Mouse (Mus musculus) spleen, adult 2 months (tissue): ENCODE results near the gene Atp6v0c. TPM values are rescaled to one million over a fixed set of nuclear protein-coding genes. Genes with fewer than 3 reads are reported as not detected.

Experiments used
- DNase-seq, 2 experiments: peaks; one replicate each; pipeline versions ENCODE4 v3.0.0 to v3.0.0-alpha.2; 2012 to 2021; ENCODE audit warnings: low spot score in 2 of 2, low read depth in 1 of 2
- H3K27ac ChIP-seq: fragments of 200-500 bp; 2 replicates; pipeline ENCODE4 v1.5.1; 2012; ENCODE audit warnings: low read length, inconsistent platforms; ENCODE audit not compliant: insufficient read depth
- H3K27me3 ChIP-seq: fragments of 200-500 bp; 2 replicates; pipeline ENCODE4 v1.6.1; 2012; ENCODE audit warnings: mild to moderate bottlenecking, moderate library complexity, low read length, inconsistent platforms; ENCODE audit not compliant: control insufficient read depth, insufficient read depth
- H3K36me3 ChIP-seq: fragments of 200-500 bp; 2 replicates; pipeline ENCODE4 v1.6.1; 2012; ENCODE audit warnings: mild to moderate bottlenecking, low read length, inconsistent platforms; ENCODE audit not compliant: control insufficient read depth, insufficient read depth
- H3K4me1 ChIP-seq: fragments of 200-500 bp; 2 replicates; pipeline ENCODE4 v1.6.1; 2011; ENCODE audit warnings: inconsistent platforms; ENCODE audit not compliant: control insufficient read depth, insufficient read depth, insufficient read length
- H3K4me3 ChIP-seq: fragments of 200-500 bp; 2 replicates; pipeline ENCODE4 v1.5.1; 2011; ENCODE audit warnings: mild to moderate bottlenecking, inconsistent platforms; ENCODE audit not compliant: insufficient read depth, insufficient read length; ENCODE audit errors: extremely low read depth
- CTCF ChIP-seq: fragments of 200-500 bp; IDR thresholded peaks from 2 replicates; pipeline ENCODE4 v1.5.1; 2011; ENCODE audit warnings: mild to moderate bottlenecking, inconsistent platforms; ENCODE audit not compliant: insufficient read depth, insufficient read length, insufficient replicate concordance; ENCODE audit errors: extremely low read depth
- POLR2A ChIP-seq: fragments of 200-500 bp; IDR thresholded peaks from 2 replicates; pipeline ENCODE4 v1.6.1; 2011; ENCODE audit warnings: low read depth, low read length, inconsistent platforms
- WGBS: fragments of 180-500 bp; shearing (Covaris S2); methylation state at CpG from one replicate; pipeline ENCODE4 v1.1.7; 2018; 5-methylcytosine and 5-hydroxymethylcytosine counted together
- polyA plus RNA-seq: library from polyadenylated mRNA; depleted of rRNA; stranded (reverse); fragments of >200 nt; gene quantifications from 2 replicates; pipeline ENCODE4 v1.2.3, GENCODE M21; 2012

The Atp6v0c gene
- polyA plus RNA-seq, 1 experiment, result 481 TPM

DNA sequence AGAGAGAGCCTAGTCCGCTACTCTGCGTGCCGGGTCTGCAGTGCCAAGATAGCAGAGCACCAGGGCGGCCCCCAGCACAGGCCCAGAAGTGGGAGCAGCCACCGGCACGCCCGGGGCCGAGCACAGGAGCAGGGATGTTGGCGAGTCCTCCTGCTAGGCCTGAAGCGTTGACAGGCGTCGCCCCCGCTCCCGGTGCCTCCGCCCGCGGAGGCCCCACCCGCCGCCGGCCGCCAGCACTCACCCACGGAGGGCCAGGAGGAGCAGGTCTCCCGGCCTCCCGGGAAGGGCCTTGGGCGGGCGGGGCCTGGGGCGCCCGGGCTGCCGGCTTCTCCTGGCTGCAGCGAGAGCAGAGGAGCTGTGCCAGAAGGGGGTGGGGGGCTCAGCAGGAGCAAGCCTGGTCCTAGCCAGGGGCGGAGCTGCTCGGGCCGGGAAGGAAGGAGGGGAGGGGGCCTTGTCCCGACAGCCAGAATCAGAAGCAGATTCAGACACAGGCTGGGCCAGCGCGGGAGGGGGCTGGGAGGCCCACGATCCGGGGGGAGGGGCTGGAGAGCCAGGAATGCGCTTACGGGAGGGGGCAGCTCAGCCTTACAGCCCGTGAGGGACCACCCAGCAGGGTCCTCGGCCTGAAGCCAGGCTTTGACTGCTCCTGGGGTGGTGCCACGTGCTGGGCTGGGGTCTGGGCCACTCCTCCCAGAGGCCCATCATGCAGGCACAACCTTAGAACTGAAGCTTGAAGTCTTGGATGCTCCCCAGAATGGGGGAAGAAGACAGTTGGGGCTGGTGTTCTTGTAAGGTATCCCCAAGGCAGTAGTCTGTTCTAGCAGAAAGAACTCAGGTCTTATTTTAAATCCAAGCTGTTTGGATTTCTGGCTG is 39.8 kb upstream of the Atp6v0c start, which contains the start of gene Ntn3:
Gene Ntn3 (minus strand): TSS at position 489 of the 873 bp plus-strand sequence.
- 18% methylated on average over 35 of the region's 43 CpGs for WGBS
- H3K36me3 ChIP-seq, result no peaks in the 10 kb centered on the region
- no peak within 1 kb of the TSS for H3K27ac ChIP-seq
- peaks cover 25% of the 10 kb centered on the region for H3K27me3 ChIP-seq
- no peak for DNase-seq
- peak within 1 kb of the TSS; percentile 22; the same call in 1 of the 2 replicates for H3K4me3 ChIP-seq
- TF ChIP-seq CTCF (no peak), POLR2A (no peak)
- peaks cover 24% of the 10 kb centered on the region for H3K4me1 ChIP-seq

DNA sequence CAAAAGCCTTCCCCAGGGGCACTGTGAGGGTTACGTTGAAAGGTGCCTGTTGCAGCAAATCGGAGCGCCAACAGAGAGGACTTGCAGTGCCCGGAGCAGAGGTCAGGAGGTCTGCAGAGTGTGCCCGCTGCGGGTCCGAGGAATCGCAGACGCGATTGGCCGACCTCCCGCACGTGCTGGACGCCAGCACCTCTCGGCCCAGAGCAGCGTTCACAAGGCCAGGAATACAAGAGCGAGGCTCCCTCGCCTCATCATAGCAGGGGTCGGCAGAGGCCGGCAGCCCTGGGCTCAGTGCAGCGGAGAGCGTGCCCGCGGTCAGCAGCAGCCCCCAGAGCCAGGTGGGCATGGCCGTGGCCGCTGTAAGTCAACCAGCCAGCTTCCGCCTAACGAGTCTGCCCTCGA is 39.1 kb upstream of the Atp6v0c start:
- Histone ChIP-seq H3K27me3 (peaks cover 25% of the 10 kb centered on the region), H3K27ac (no peak overlapping the region), H3K36me3 (no peaks in the 10 kb centered on the region), H3K4me1 (peaks cover 24% of the 10 kb centered on the region), H3K4me3 (peak overlapping the region; percentile 22; the same call in 1 of the 2 replicates)
- 24% methylated on average over 29 of the region's 29 CpGs for WGBS
- DNase-seq, result no peak
- no peak for TF ChIP-seq POLR2A
- TF ChIP-seq CTCF, result no peak

DNA sequence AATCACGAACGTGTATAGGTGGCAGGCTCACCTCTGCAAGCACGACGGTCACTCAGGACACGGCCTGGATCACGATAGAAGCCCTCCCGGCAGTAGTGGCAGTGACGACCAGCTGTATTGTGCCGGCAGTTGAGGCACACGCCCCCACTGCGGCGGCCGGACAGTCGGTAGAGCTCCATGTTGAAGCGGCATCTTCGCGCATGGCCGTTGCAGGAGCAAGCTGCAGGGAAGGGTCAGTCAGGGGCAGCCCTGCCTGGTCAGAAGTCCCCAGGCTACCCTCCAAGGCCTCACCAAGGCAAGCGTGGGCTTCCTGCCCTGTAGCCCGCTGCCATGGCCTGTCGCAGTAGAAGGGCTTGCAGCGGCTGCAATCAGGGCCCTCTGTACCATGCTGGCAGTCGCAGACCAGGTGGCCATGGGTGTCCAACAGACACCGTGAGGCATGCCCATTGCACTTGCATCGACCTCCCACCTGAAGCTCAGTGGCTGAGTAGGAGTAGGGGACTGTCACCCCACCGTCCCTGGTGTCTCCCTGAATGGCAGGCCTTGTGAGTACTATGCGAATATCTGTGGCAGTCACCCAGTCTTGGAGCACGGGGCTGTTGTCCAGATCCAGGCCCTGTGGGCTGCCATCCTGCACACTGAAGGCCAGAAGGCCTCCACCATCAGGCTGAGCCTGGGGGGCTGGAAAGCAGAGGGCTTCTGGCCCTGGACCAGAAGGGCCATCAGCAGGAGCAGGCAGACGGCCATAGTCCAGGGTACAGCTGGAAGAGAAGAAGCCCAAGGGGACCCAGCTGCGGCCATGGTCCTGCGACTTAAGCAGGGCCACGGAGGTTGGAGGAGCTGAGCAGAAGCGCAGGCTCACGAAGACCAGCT is 38.5 kb upstream of the Atp6v0c start:
- 89% methylated on average over 34 of the region's 34 CpGs for WGBS
- Histone ChIP-seq H3K36me3 (no peaks in the 10 kb centered on the region), H3K4me1 (peaks cover 24% of the 10 kb centered on the region)

DNA sequence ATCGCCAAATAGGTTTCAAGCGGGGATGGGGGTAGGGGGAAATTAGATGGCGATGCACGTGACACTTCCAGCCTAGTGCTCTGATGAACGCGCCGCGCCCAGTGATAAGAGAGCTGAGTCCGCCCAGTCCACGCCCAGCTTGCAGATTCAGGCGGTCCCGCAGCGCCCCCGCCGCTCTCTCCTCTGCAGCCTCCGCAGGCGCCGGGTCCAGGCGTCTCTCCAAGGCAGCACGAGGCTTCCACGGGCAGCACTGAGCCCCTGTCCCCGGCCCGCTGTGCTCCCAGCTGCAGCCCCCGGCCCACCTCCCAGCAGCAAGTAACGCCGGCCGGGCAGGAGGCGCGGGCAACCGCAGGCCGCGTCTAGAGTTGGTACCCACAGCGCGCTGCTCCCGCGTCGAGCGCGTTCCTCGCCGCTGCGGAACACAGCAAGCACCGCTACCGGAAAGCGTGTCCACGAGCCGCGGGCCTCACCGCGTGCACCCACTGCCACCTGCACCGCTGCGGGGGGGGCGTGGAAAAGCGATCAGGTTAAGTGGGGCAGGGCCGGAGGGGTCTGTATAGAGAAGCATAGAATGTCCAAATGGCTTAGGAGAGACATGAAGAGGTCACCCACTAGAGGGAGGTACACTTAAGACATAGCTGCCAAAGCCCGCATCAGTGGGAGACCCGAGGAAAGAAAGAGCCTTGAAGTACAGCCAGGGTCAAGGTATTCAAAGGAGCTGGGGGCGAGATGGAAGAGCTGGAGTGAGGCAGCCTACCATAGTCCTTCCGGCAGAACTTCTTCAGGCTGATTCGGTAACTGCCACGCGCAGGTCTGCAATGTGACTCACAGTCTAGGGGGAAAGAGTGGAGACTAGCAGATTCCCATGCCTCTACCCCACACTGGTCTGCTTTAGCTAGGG is 37.2 kb upstream of the Atp6v0c start:
- Histone ChIP-seq H3K27me3 (peaks cover 21% of the 10 kb centered on the region), H3K36me3 (no peaks in the 10 kb centered on the region), H3K27ac (no peak overlapping the region), H3K4me3 (peak overlapping the region; percentile 60; the same call in 1 of the 2 replicates), H3K4me1 (peaks cover 21% of the 10 kb centered on the region)
- no peak for TF ChIP-seq CTCF
- TF ChIP-seq POLR2A, result no peak
- DNase-seq, result peak in 1 of 2 experiments; percentile 22
- 9% methylated on average over 59 of the region's 62 CpGs for WGBS

More for the DNA sequence above, 38.5 kb upstream of the Atp6v0c start:
- no peak overlapping the region for H3K4me3 ChIP-seq
- no peak for DNase-seq
- H3K27ac ChIP-seq, result no peak overlapping the region
- H3K27me3 ChIP-seq, result peaks cover 25% of the 10 kb centered on the region
- TF ChIP-seq POLR2A, result no peak
- TF ChIP-seq CTCF, result no peak

DNA sequence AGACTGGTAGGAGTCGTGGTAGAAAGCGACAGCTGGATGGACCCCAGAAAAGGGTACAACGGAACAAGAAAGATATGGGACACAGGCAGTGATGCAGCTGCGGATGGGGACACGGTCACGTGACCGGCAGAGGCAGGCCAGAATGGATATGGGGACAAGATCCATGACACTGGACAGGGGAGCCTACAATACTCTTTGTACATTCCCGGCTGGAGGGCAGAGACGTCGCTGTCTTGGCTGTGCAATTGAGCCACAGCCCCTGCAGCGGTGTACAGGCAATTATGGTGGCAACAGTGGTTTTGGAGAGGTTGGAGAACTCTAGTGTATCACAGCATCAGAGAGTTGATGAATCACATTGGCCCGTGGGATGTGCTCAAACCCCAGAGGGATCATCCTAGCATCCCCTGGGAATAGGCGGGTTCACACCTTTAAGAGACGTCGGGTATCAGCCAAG is 36.4 kb upstream of the Atp6v0c start:
- H3K4me1 ChIP-seq, result peaks cover 21% of the 10 kb centered on the region
- DNase-seq, result no peak
- WGBS, result 7% methylated on average over 15 of the region's 15 CpGs
- peak overlapping the region; percentile 60; the same call in 1 of the 2 replicates for H3K4me3 ChIP-seq
- H3K27me3 ChIP-seq, result peaks cover 19% of the 10 kb centered on the region
- no peak overlapping the region for H3K27ac ChIP-seq
- TF ChIP-seq POLR2A (no peak), CTCF (no peak)
- H3K36me3 ChIP-seq, result no peaks in the 10 kb centered on the region
